Mouse (Mus musculus) thymus, adult 18-20 months (tissue): ENCODE results near the gene Nkrf.

Experiments used
- DNase-seq, 2 experiments: peaks; one replicate each; pipeline ENCODE4 v3.0.0; 2022; ENCODE audit warnings: mixed read lengths in 2 of 2

Gene Nkrf

DNA sequence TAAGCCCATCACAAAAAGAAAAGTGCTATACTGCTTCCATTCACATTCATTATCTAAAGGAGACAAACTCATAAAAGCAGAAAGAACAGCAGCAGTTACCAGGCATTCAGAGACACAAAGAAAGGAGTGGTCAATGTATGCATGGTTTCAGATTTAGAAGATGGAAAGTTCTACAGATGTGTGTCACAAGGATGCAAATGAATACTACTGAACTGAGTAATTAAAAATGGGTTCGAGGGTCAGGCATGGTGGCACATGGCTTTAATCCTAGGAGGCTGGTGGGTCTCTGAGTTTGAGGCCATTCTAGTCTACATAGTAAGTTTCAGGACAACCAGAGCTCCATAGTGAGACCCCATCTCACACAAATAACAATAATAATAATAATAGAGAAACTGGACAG is 55.5 kb downstream of the Nkrf start:
- no peak for DNase-seq

DNA sequence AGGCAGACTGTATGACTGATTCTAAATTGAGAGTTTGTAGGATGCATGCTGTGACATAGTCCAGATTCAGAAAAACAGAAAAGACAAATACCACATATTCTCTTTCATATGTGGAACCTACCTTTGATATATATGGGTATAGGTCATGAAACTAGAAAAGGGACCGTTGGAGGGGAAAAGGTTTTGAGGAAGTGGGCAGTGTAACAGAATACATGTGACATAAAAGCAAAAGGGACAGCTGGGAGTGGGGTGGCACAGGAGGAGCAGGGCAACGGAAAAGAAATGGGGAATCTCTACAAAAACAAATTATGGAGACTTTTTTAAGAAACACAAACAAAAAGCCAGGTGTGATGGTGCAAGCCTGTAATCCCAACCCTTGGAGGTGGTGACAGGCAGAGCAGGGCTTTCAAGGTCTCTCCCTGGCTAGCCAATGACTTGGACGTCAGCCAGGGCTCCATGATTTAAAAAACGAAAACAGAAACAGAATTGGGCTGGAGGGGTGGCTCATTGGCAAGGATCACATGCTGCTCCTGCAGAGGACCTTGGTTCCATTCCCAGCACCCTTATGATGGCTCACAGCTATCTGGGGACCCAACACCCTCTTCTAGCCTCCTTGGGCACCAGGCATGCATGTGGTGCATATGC is 59.2 kb downstream of the Nkrf start:
- no peak for DNase-seq

DNA sequence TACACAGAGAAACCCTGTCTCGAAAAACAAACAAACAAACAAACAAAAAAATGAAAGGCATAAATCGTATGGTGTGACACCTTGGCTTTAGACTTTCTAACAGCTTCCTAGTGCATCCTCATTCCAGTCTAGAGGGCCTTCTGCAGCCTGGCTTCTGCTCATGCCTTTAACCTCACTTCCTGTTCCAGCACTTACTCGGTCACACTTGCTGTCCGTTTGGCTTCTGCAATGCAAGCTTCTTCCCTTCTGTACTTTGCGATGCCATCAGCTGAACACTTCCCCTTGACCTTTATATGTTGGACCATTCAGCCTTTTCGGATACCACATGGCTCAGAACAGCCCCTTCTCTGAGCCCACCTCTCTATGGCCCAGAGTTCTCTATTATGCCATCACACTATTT is 61.0 kb downstream of the Nkrf start:
- no peak for DNase-seq

DNA sequence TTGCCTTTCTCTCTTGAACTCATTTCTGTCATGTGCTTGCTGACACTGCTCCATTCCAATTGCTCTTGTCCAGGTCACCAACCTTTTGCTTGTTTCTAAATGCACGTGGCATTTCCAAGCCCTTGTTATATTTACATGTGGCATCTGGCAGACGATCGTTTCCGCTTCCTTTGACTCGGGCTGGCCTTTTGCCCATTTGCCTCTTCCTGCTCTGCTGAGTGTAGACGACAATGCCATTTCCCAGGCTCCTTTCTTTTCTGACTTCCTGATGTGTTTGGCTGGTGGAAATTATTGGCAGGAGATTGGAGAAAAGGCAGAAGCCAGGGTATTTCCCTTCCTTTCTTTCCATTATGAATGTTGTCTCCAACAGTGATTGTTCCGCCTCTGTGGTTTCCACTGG is 63.3 kb downstream of the Nkrf start:
- DNase-seq = no peak
